Mouse (Mus musculus): ENCODE results near the gene B3gnt8.

Gene B3gnt8

GRCm38 (mm10) chr7:25666381-25666780 is 39.9 kb downstream of the B3gnt8 start:
- DNase-seq, result no peak

GRCm38 (mm10) chr7:25669158-25669557 is 42.7 kb downstream of the B3gnt8 start:
- DNase-seq, result no peak

GRCm38 (mm10) chr7:25669631-25670030 is 43.2 kb downstream of the B3gnt8 start:
- DNase-seq, result no peak

- no peak for DNase-seq
Observed at GRCm38 (mm10) chr7:25670096-25670495, 43.6 kb downstream of the B3gnt8 start.

- no peak for DNase-seq
Observed at GRCm38 (mm10) chr7:25671686-25672085, 45.2 kb downstream of the B3gnt8 start.

GRCm38 (mm10) chr7:25672442-25672841 is 46.0 kb downstream of the B3gnt8 start:
- DNase-seq, result no peak

- no peak for DNase-seq
Observed at GRCm38 (mm10) chr7:25674297-25674696, 47.8 kb downstream of the B3gnt8 start.

GRCm38 (mm10) chr7:25674719-25675300 is 48.4 kb downstream of the B3gnt8 start, which contains the start of gene Tmem91:
Tmem91 (minus strand) TSS chr7:25675166.
- DNase-seq, result peak; percentile 50

GRCm38 (mm10) chr7:25675405-25675804 is 49.0 kb downstream of the B3gnt8 start:
- no peak for DNase-seq

- DNase-seq, result no peak
Observed at GRCm38 (mm10) chr7:25676085-25676781, 49.8 kb downstream of the B3gnt8 start.

GRCm38 (mm10) chr7:25677013-25677412 is 50.6 kb downstream of the B3gnt8 start:
- DNase-seq, result no peak

GRCm38 (mm10) chr7:25679971-25680370 is 53.5 kb downstream of the B3gnt8 start:
- peak; percentile 51 for DNase-seq

GRCm38 (mm10) chr7:25680514-25681258 is 54.2 kb downstream of the B3gnt8 start, which contains the start of gene B9d2:
B9d2 (plus strand) TSS chr7:25680780.
- DNase-seq, result peak; percentile 98

GRCm38 (mm10) chr7:25681341-25682231 is 55.1 kb downstream of the B3gnt8 start:
- DNase-seq, result peak; percentile 77

GRCm38 (mm10) chr7:25683474-25684180 is 57.2 kb downstream of the B3gnt8 start:
- peak; percentile 75 for DNase-seq

- DNase-seq, result no peak
Observed at GRCm38 (mm10) chr7:25684659-25685058, 58.2 kb downstream of the B3gnt8 start.
